Mouse (Mus musculus): ENCODE data around the gene Trmt1.

DNA sequence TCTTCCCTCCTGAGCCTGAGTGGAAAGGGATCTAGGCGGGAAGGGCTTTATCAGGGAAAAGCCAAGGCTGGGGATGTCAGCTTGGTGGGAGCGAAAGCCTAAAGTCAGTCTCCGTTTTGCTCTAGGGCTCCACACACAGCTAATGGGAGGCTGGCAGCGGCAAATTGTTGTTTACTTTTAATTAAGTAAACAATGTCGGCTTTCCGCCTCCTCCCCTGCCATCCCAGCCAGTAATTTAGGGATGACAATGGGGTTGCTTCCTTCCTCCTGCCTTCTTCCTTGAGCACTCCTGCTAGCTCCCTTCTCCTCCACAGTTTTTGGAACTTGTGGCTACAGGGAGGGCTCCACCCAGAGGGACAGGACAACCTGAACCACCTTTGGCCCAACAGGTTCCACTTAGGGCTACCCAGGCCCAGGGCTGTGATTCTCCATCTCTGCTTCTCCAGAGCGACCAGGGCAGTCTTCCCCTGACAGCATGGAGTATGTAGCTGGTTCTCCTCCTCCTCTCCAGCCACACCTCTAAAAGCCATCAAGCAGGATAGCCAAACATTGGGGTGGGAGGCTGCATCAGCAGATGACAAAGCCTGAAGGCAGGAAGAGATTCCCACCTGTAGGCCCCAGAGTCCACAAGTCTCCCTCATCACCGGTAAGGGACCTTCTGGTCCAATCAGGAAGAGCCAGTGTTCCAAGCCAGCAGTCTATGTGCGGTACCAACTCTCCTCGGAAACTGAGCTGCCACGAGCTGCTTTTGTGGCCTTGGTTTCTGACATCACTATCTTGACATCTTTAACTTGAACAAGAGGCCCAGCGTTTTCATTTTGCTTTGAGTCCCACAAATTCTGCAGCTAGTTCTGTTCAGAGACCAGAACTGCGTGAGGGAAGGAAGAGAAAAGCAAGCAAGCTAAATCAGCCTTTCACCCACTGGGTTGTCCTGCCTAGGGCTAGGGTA, 55.1 kb downstream of the Trmt1 start:
- TF ChIP-seq CTCF (IDR thresholded peaks at IDR 0.05; ENCODE audit: control insufficient read depth, insufficient read depth, insufficient replicate concordance, low read depth, low read length), result no peak
- TF ChIP-seq POLR2A (IDR thresholded peaks at IDR 0.05; ENCODE audit: control insufficient read depth, low read depth, low read length), result no peak
